Mouse (Mus musculus): ENCODE results near the gene Ccdc42. TPM values are rescaled to one million over a fixed set of nuclear protein-coding genes. Genes with fewer than 3 reads are reported as not detected.

The Ccdc42 gene
- total and polyA plus RNA-seq, 3 experiments = not detected

- Histone ChIP-seq H3K9me3 (replicated peaks; ENCODE audit: insufficient read depth, low read length) (no peaks in the 10 kb centered on the region), H3K36me3 (ENCODE audit: control insufficient read depth in 1 of 2, insufficient read depth in 2 of 2, low read length in 2 of 2) (no peaks in the 10 kb centered on the region), H3K4me3 (ENCODE audit: control insufficient read depth in 1 of 2, insufficient read depth in 1 of 2, low read depth in 2 of 2, low read length in 2 of 2) (no peak overlapping the region), H3K79me2 (ENCODE audit: control insufficient read depth, insufficient read depth, low read length, poor library complexity) (no peaks in the 10 kb centered on the region), H3K27ac (ENCODE audit: control insufficient read depth, low read depth, low read length) (no peak overlapping the region), H3K27me3 (ENCODE audit: control insufficient read depth in 1 of 2, insufficient read depth in 2 of 2, low read length in 2 of 2) (peaks cover 27 to 49% of the 10 kb centered on the region in 2 experiments), H3K9ac (ENCODE audit: control insufficient read depth, low read depth, low read length, poor library complexity, severe bottlenecking) (no peak overlapping the region), H3K4me1 (ENCODE audit: control insufficient read depth in 1 of 2, insufficient read depth in 2 of 2, low read length in 2 of 2) (no peaks in the 10 kb centered on the region)
- DNase-seq (ENCODE audit: low read depth, low spot score) = no peak
- no peak for TF ChIP-seq EP300 (IDR thresholded peaks at IDR 0.05; ENCODE audit: low read depth in 1 of 2, low read length in 2 of 2)
- no peak for TF ChIP-seq MYB (IDR thresholded peaks at IDR 0.05; ENCODE audit: low read depth, low read length)
- no peak for TF ChIP-seq ZNF384 (IDR thresholded peaks at IDR 0.05; ENCODE audit: low read depth, low read length)
These were observed 6.3 kb upstream of the Ccdc42 start for GRCm38 (mm10) chr11:68580566-68580965.

- Histone ChIP-seq H3K79me2 (ENCODE audit: control insufficient read depth, insufficient read depth, low read length, poor library complexity) (no peaks in the 10 kb centered on the region), H3K27ac (ENCODE audit: control insufficient read depth, low read depth, low read length) (no peak overlapping the region), H3K9ac (ENCODE audit: control insufficient read depth, low read depth, low read length, poor library complexity, severe bottlenecking) (no peak overlapping the region), H3K36me3 (ENCODE audit: control insufficient read depth in 1 of 2, insufficient read depth in 2 of 2, low read length in 2 of 2) (no peaks in the 10 kb centered on the region), H3K4me1 (ENCODE audit: control insufficient read depth in 1 of 2, insufficient read depth in 2 of 2, low read length in 2 of 2) (no peaks in the 10 kb centered on the region), H3K9me3 (replicated peaks; ENCODE audit: insufficient read depth, low read length) (no peaks in the 10 kb centered on the region), H3K4me3 (ENCODE audit: control insufficient read depth in 1 of 2, insufficient read depth in 1 of 2, low read depth in 2 of 2, low read length in 2 of 2) (no peak overlapping the region), H3K27me3 (ENCODE audit: control insufficient read depth in 1 of 2, insufficient read depth in 2 of 2, low read length in 2 of 2) (peaks cover 21 to 38% of the 10 kb centered on the region in 2 experiments)
- DNase-seq (ENCODE audit: low read depth, low spot score) = no peak
- TF ChIP-seq BHLHE40 (IDR thresholded peaks at IDR 0.05; ENCODE audit: borderline replicate concordance, low read depth, low read length) (no peak), JUND (IDR thresholded peaks at IDR 0.05; ENCODE audit: low read depth, low read length) (no peak), MYB (IDR thresholded peaks at IDR 0.05; ENCODE audit: low read depth, low read length) (no peak), TBP (IDR thresholded peaks at IDR 0.05; ENCODE audit: low read depth, low read length) (no peak), RCOR1 (IDR thresholded peaks at IDR 0.05; ENCODE audit: low read depth, low read length) (no peak), HCFC1 (IDR thresholded peaks at IDR 0.05; ENCODE audit: low read depth, low read length) (no peak), CHD2 (IDR thresholded peaks at IDR 0.05; ENCODE audit: low read length) (no peak), POLR2AphosphoS5 (IDR thresholded peaks at IDR 0.05; ENCODE audit: borderline replicate concordance, low read depth, low read length) (no peak), ELF1 (IDR thresholded peaks at IDR 0.05; ENCODE audit: low read depth, low read length) (no peak), NELFE (IDR thresholded peaks at IDR 0.05; ENCODE audit: low read depth, low read length) (no peak), POLR2A (IDR thresholded peaks at IDR 0.05; ENCODE audit: control insufficient read depth in 1 of 2, insufficient read depth in 1 of 2, low read depth in 1 of 2, low read length in 2 of 2, poor library complexity in 1 of 2) (no peak), RAD21 (IDR thresholded peaks at IDR 0.05; ENCODE audit: low read depth, low read length) (no peak), MAZ (IDR thresholded peaks at IDR 0.05; ENCODE audit: low read depth, low read length) (no peak), NRF1 (IDR thresholded peaks at IDR 0.05; ENCODE audit: insufficient read depth, low read depth, low read length, poor library complexity, severe bottlenecking) (no peak), TCF12 (IDR thresholded peaks at IDR 0.05; ENCODE audit: low read depth, low read length) (no peak), E2F4 (IDR thresholded peaks at IDR 0.05; ENCODE audit: borderline replicate concordance, low read depth, low read length) (no peak)
These were observed 3.6 kb upstream of the Ccdc42 start for GRCm38 (mm10) chr11:68583225-68583624.

Measured in MEL (cell line).